Mouse (Mus musculus) thymus, postnatal 10 days (tissue): Measurements from ENCODE around the gene Defb23.

Source experiments
- DNase-seq, 2 experiments: peaks; one replicate each; pipeline ENCODE4 v3.0.0; 2021; ENCODE audit warnings: low spot score in 2 of 2

Gene Defb23

DNA sequence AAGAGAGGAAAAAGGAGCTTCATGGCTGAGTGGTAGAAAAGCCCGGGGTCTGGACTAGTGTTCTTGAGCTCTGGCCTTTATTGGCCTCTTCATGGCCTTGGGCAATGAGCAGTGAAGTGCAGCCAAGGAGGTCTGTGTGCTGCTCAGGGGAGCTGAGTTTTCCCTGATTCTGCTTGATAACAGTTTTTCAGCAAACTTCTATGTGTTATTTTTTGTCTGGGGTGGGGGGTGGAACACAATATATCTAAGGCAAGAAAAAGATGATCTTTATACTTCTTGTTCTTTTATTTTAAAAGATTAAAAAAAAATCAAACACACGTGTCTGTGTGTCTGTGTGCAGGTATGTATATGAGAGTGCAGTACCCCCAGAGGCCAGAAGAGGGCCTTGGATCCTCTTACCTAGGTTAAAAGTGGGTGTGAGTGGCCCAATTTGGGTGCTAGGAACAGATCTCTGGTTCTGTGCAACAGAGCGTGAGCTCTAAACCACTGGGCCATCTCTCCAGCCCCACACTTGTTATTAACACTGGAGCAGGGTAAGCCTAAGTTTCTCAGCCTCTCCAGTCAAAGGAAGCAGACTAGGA, at the start of gene Defb23:
TSS of gene Defb23 (minus strand) at position 51 of the 581 bp plus-strand sequence.
- no peak for DNase-seq

DNA sequence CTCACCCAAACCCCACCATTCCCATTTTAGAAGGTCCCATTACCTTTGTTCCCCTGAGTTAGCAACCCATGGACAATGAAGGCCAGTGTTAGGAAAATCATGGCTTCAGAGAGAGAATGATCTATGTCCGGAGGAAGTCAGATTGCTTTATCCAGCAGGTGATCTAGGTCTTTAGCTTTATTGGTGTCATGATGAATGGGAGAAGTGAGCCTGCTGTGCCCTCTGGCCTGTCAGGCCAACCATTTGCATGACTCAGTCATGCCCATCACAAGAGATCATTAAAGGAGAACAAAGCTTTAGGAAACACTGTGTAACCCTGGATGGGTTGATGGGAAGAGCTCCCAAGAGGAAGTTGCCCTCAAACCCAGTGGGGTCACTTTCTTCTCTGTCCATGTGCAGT, 47.2 kb upstream of the Defb23 start, which contains the start of gene Defb26:
TSS of gene Defb26 (minus strand) at position 101 of the 400 bp plus-strand sequence.
- no peak for DNase-seq

DNA sequence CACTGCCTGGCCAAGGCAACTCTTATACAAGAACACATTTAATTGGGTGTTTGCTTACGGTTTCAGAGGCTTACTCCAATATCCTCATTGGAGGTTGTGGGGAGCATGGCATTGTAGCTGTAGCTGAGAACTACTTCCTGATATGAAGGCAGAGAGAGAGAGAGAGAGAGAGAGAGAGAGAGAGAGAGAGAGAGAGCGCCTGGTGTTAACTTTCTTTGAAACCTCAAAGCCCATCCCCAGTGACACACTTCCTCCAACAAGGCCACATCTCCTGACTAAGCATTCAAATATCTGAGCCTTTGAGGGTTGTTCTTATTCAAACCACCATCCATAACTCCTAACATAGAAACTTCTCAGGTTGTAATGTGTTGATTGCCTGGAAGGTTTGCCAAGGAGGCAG, 39.5 kb upstream of the Defb23 start:
- no peak for DNase-seq

DNA sequence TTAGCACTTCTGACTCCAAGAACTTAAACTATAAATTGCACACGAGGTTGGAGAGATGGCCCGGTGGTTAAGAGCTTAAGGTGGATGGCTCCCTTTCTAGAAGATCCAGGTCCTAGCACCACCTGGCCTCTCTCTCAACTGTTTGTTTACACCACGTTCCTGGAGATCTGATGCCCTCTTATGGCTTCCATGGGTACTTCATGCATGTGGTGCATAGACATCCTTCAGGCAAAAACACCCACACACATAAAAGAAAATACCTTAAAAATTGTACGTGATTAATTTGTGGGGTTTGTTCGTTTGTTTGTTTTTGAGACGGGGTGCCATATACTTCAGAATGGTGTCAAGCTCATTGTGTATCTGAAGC, 36.4 kb upstream of the Defb23 start:
- DNase-seq: no peak

DNA sequence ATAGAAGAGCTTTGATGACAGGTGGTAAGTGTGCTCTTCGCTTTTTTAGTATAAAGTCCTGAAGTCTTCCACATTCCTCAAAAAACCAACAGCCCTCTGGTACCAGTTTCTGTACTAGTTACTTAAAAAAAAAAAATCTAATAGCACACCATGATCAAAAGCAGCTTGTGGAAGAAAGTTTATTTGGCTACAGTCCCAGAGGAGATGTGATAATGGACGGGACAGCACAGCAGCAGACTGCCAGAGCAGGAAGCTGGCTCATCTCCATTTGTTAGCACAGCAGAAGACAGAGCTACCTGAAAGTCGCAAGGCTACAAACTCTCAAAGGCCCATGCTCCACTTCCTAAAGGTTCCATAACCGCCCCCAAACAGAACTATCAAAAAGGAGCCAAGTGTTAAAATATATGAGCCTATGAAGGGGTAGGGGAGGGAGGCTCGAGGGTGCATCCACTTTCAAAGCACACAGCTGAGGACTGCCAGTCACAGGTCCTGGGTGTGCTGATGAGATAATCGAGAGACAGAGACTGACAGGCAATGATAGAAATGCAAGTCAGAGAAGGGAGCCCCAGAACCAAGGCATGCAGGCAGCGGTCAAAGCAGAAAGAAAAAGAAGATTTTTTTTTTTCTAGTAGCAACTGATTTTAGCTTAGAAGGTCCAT, 35.9 kb upstream of the Defb23 start:
- no peak for DNase-seq

DNA sequence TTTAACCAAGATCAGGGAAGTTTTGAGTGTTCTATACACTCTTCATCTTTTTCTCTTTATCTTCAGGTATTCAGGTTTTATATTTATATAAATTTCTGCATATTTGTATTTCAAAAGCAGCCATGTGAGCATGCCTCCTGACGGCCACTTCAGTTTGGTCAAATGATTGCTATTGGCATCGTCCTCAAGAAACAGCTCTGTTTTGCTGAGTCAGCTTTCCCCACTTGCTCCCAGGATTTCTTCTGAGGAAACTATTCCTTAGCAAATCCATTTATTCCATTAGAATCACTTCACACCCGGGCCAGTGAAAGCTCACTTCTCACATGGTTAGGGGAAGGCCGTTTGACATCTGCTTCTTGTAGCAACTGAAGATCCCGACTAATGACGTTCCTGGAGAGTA, 33.6 kb upstream of the Defb23 start:
- no peak for DNase-seq

DNA sequence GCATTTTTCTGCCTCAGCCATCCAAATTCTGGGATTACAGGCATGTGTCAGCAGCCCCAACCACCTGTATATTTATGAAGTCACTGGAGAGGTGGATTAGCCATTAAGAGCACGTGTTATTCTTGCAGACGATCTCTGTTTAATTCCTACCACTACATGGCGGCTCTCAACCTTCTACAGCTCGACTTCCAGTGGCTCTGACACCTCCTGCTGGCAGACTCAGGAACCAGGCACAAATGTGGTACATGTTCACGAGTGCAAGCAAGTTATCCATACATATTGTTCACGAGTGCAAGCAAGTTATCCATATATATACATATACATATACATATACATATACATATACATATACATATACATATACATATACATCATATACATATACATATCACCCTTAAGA, 28.7 kb upstream of the Defb23 start:
- DNase-seq: no peak

DNA sequence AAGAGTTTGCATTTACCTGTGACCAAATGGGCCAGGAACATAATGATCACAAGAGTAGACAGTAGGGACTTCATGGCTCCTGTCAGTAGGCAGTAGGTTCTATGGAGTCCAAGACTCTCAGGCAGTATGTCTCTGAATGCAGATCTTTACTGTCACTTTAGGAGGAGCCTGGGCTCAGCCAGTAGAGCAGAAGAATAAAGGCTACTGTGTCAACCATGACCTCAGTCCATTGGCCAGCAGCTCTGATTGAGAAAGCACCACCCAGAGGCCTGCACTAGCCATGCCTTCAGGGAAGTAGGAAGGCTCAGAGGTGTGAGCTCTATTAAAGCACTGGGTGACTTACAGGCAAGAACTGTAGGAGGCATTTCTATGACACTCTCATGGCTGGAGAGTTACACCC, 25.6 kb upstream of the Defb23 start, which contains the start of gene Defb22:
TSS of gene Defb22 (minus strand) at position 101 of the 400 bp plus-strand sequence.
- DNase-seq: no peak

DNA sequence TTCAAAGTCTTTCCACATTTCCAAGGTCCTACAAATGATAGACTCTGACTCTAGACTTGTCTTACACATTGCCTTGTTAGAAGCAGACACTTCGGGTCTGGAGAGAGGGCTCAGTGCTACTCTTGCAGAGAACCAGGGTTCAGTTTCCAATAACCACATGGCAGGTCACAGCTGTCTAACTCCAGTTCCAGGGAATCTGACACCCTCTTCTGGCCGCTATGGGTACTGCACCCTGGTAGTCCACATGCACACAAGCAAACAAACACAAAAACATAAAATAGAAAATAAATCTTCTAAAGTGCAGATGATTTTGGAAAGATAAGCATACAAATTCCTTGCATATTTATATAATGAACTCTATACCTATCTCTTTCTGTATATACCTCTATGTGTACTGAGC, 22.6 kb upstream of the Defb23 start:
- DNase-seq: no peak

DNA sequence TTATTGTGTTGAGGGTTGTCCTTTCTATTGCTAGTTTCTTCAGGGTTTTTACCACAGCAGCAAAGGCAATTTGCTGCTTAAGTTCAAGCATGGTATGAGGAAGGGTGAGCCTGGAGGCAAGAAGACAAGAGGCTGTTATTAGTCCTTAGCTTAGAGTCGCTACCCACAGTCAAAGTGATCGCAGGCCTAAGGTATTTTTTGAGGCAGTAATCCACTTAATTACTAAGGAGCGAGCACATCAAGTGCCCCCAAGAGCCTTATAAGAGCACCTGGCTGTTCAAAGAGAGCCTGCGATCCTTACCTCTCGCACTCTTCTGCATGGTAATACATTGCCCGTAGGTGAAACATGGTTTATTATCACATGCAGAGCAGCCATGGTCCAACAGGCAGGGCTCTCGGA, 17.3 kb upstream of the Defb23 start:
- DNase-seq: no peak

DNA sequence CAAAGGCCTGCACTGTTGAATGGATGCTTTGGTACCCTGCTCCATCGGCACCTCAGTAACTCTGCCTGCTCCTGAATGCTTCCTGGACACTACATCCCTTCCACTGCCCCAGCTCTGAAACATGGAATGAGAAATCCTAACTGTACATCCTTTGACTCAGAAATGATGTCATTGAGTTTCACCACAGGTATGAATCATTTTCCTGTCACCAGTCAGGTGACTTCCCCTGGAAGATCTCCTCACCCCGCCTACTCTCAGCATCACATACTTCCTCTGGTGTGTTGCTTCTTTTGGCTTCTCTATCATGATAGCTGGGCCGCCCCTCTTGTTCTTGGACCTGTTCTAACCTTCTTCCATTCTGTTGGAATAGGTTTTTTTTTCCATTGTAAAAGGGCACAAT, 16.5 kb upstream of the Defb23 start:
- DNase-seq: no peak

DNA sequence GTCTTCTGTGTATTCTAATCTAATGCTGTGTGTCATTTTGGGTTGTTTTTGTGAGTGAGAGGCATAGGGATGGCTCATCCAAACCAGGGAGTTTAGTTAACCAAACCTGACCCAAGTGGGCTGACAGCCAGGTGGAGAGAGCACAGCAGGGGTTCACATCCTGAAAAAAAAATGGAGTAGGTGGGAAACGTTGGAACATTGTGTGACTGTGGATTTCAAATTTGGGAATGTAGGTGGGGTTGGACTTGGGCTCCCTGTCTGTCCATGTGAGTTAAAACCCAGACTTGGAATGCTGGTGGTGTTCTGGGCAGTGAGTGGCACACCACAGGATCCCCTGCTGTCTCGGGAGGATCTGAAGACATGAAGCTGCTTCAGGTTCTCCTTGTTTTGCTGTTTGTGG, 12.3 kb upstream of the Defb23 start, which contains the start of gene Defb20:
TSS of gene Defb20 (plus strand) at position 301 of the 400 bp plus-strand sequence.
- DNase-seq: no peak

DNA sequence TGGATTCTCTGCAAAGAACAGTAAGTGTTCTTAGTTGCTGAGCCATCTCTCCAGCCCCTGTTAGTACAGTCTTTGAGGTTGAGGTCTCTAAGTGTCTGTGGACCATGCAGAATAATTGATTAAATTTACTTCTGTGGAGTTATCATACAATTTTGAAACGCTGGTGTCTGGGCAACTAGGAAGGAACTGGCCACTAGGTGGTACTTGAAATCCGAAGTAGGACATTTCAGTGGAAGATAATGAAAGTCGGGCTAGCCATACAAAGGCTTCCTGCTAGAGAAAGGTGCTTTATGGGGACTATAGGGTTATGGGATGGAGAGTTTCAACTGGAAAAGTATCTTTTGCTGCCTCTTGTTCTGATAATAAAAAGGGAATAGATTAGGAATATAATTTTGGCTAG, 8.0 kb upstream of the Defb23 start:
- DNase-seq: no peak

DNA sequence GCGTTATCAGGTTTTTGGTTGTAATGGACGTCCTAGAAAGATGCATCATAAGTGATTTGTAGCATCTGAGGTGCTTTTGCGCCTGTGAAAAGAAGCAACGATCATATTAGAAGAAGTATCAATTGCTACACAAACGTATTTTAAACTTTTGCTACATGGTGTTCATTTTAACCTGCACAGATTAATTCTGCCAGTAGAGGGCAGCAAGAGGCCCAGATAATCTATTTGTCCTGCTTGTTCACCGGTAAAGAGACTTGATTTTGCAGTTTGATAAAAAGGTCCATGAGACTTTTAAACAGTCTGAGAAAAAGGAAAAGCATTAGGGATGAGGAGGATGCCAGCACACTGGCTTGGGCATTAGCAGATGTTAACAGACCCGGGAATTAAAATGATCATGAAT, 6.6 kb upstream of the Defb23 start:
- peak in 1 of 2 experiments; percentile 18 for DNase-seq

DNA sequence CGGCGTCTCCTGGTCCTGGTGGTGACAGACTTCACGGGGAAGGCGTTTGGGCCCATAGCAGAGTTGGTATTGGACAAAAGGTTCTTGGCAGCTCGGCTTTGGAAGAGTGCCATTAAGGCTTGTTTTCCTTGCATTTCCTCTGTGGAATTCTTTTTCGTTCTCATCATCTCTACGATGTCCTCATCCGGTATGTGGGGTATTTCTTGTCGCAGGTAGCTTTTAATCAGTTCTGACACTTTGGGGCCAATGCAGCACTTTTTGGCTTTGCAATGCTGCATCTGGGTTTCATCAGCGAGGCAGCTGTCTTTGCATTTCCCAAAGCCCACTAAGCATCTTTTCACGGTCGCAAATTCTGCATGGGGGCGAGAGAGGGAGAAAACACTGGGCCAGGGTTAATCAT, 5.2 kb downstream of the Defb23 start:
- no peak for DNase-seq

DNA sequence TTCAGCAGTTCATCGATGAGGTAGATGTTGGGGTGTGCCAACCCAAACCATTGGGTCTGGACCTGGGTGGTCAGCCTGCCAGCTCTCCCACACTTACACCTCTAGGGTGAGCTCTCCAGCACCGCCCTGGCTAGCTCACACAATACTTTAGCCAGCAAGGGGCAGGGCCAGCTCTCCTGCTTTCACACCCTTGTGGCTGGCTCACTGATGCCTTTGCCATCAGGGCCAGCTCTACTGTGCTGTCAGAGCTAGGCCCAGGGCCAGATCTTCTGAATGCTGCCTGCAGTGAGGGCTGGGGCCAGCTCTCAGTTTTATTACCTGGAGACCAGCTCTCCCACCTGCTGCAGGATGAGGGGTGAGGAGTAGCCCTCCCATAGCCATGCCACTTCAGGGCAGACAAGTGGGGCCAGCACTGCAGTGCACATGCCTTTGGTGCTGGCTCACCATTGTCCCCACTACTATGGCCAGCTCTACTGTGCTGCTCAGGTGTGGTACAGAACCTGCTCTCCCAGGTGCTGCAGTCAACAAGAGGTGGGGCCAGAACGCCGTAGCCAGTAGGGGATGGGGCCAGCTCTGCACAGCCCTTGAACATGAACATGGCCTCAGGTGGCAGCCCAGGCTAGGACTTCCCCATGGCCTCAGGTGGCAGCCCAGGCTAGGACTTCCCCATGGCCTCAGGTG, 12.2 kb downstream of the Defb23 start:
- DNase-seq: no peak

DNA sequence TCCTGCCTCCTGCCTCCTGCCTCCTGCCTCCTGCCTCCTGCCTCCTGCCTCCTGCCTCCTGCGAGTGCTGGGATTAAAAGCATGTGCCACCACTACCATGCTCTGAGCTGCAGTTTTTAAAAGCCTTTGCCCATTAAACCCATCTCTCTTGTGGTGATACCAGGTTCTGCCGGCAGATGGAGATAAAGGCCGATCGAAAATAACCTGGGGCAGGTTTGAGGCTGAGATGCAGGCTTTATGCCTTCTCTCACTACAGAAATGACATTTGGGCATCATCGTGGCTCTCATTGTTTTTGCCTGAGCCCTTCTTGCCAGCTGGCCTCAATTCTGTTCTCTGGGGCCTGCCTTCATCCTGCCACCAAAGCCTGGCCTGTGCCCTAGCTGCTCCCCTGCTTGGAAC, 14.2 kb downstream of the Defb23 start:
- DNase-seq: peak in 1 of 2 experiments; percentile 35

DNA sequence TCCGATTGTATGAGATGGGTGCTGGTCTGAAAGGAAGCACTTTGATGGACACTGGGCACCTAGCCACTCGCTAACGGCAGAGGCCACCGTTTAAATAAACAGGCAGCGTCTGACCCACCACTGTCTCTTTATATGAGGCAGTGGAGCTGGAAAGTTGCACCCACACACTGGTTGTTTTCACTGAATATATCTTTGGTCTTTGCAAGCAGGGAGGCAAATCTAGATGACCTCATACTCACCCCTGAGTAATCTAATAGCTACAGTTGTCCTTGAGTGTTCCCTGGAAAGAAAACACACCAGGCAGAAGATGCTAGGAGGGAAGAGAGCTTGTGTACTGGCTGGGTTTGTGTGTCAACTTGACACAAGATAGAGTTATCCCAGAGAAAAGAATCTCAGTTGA, 17.0 kb downstream of the Defb23 start:
- no peak for DNase-seq

DNA sequence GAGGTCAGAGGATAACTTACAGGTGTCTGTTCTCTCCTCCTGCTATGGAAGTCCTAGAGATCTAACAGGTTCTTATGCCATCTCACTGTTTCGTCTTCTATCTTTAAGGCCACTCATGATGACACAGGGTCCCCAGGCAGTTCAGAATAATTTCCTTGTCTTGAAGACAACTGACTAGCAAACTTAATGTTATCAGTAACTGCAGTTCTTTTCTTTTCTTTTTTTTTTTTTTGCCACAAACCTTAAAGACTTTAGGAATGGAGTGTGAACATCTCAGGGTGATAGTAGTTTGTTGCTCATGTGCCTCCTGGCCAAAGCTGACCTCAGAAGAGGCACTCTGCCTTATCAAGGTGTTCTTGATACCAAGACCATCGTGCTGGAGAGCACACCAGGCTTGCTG, 17.8 kb downstream of the Defb23 start:
- no peak for DNase-seq

DNA sequence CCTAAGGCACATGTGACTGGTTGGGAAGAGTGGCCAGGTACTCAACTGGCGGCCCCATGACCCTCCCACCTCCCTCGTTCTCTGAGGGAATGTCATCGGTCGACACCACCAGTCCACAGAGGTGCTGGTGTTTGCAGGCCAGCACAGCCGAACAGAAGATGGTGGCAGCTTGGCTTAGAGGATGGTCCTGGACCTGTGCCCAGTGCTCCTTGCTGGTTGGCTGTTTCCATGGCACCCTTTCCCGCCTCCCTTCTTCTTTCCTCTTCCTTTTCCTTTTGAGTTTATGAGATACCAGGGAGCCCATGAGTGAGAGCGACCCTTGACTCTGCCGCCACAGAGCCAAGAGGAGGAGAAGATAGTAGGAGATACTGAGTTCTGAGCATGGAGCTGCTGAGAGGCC, 21.1 kb downstream of the Defb23 start:
- no peak for DNase-seq

DNA sequence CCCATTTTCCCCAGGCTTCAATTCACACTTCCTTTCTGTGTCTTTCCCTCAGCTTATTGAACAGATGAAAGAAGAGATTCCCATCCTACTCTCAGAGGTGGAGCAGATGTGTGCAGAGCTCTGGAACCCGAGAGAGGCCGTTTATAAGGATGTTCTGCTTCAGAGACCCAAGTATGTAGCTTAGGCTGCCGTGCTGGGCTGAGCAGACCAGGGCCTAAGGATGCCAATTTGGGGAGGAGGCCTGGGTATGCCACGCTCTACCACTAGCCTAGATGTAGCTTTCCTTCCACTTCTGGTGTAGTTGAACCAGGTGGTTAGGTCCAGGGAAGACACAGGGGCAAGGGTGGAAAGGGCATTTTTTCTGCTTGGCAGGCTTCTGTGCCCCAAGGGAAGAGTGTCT, 22.1 kb downstream of the Defb23 start:
- DNase-seq: no peak

DNA sequence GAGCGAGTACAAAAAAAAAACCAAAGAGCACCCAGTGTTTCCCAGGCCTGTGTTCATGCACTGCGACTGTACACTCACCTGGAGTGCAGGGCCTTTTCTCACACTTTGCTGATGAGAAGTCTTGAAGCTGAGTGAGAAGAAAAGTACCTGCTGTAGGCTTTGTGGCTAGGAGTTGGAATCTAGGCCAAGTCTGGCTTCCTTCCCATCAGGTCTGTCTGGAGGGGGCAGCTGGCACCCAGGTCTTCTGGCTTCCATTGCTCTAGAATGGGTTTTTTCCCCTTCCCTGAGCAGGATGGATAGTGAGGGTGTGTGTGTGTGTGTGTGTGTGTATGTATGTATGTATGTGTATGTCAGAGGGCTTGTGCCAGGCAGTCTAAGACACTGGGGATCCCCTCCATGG, 24.6 kb downstream of the Defb23 start:
- DNase-seq: no peak

DNA sequence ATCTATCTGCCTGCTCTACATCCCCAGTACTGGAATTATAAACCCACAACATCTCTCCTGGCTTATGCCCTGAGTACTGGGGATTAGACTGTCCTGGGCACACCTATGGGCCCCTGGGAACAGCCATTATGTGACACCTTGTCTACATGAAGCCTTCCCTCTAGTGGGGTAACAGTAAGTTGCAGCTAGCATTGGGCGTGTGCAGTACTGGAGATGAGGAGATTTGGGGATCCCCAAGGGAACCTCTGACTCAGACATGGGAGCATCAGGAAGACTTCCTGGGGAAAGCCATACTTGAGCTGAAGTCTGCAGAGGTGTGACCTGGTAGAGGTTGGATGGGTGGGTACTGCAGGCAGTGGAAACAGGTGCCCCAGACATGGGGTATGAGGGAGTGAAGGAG, 25.5 kb downstream of the Defb23 start:
- DNase-seq: no peak
